Mouse (Mus musculus) ES-Bruce4 (cell line): ENCODE measurements around the gene Fzd5. TPM values are rescaled to one million over a fixed set of nuclear protein-coding genes. Genes with fewer than 3 reads are reported as not detected.

Experiments
- H3K27ac ChIP-seq: 2 replicates; pipeline ENCODE4 v1.5.1; 2012; ENCODE audit warnings: low read length, inconsistent platforms; ENCODE audit not compliant: insufficient read depth
- H3K27me3 ChIP-seq: 2 replicates; pipeline ENCODE4 v1.6.1; 2012; ENCODE audit warnings: mild to moderate bottlenecking, low read length, inconsistent platforms; ENCODE audit not compliant: control insufficient read depth, poor library complexity, insufficient read depth, severe bottlenecking
- H3K36me3 ChIP-seq: 2 replicates; pipeline ENCODE4 v1.6.1; 2012; ENCODE audit warnings: inconsistent platforms, mild to moderate bottlenecking, low read length, moderate library complexity; ENCODE audit not compliant: control insufficient read depth, poor library complexity, insufficient read depth, severe bottlenecking
- H3K4me1 ChIP-seq: one replicate; pipeline ENCODE4 v1.8.1; 2011; ENCODE audit warnings: low read length; ENCODE audit not compliant: control insufficient read depth, insufficient read depth
- H3K4me3 ChIP-seq: 2 replicates; pipeline ENCODE4 v1.5.1; 2011; ENCODE audit warnings: low read depth, mild to moderate bottlenecking, low read length
- H3K9ac ChIP-seq: 2 replicates; pipeline ENCODE4 v1.6.1; 2012; ENCODE audit warnings: low read depth, mild to moderate bottlenecking, inconsistent platforms; ENCODE audit not compliant: poor library complexity, severe bottlenecking
- H3K9me3 ChIP-seq: replicated peaks from 2 replicates; pipeline ENCODE4 v1.6.1; 2012; ENCODE audit warnings: mild to moderate bottlenecking, low read length, inconsistent platforms; ENCODE audit not compliant: control insufficient read depth, poor library complexity, insufficient read depth, severe bottlenecking
- CTCF ChIP-seq: IDR thresholded peaks from one replicate; pipeline ENCODE4 v1.8.1; 2011; ENCODE audit warnings: low read depth, low read length
- EP300 ChIP-seq: IDR thresholded peaks from 2 replicates; pipeline ENCODE4 v1.6.1; 2011; ENCODE audit warnings: low read depth, low read length; ENCODE audit not compliant: insufficient read depth
- POLR2A ChIP-seq: IDR thresholded peaks from one replicate; pipeline ENCODE4 v1.8.1; 2011; ENCODE audit warnings: low read length; ENCODE audit not compliant: insufficient read depth
- polyA plus RNA-seq: library from polyadenylated mRNA; stranded (reverse); fragments of >200 nt; gene quantifications from 2 replicates; pipeline ENCODE4 v1.2.4, GENCODE M21; 2011; ENCODE audit warnings: low read depth; ENCODE audit not compliant: missing spikeins, insufficient read depth, insufficient read length

The Fzd5 gene
- polyA plus RNA-seq, result 18.0 and 19.4 TPM in 2 replicates

- TF ChIP-seq POLR2A, result peak; percentile 88
- TF ChIP-seq EP300, result peak; percentile 27; the same call in 1 of the 2 replicates
- TF ChIP-seq CTCF, result peak; percentile 1
- Histone ChIP-seq H3K36me3 (peaks cover 13% of the 10 kb centered on the region), H3K9ac (peak within 1 kb of the TSS; percentile 96), H3K9me3 (no peaks in the 10 kb centered on the region), H3K4me1 (no peaks in the 10 kb centered on the region), H3K4me3 (peak within 1 kb of the TSS; percentile 69), H3K27me3 (no peaks in the 10 kb centered on the region), H3K27ac (peak within 1 kb of the TSS; percentile 68)
These were observed at the start of gene Fzd5 for GRCm38 (mm10) chr1:64737502-64738179. Gene Fzd5 (minus strand): TSS chr1:64737751.

GRCm38 (mm10) chr1:64779863-64780262 lies 42.3 kb upstream of the Fzd5 start:
- no peaks in the 10 kb centered on the region for H3K9me3 ChIP-seq
- H3K4me3 ChIP-seq, result peak overlapping the region; percentile 8; the same call in 1 of the 2 replicates
- H3K27ac ChIP-seq, result no peak overlapping the region
- no peaks in the 10 kb centered on the region for H3K27me3 ChIP-seq
- TF ChIP-seq CTCF, result no peak
- TF ChIP-seq POLR2A, result no peak
- TF ChIP-seq EP300, result no peak
- H3K36me3 ChIP-seq, result no peaks in the 10 kb centered on the region
- H3K4me1 ChIP-seq, result no peaks in the 10 kb centered on the region
- 0 out of 2 replicates have a peak overlapping the region, but pooled peaks have one; percentile 22 for H3K9ac ChIP-seq

- Histone ChIP-seq H3K27ac (no peak overlapping the region), H3K4me1 (no peaks in the 10 kb centered on the region), H3K9ac (0 out of 2 replicates have a peak overlapping the region, but pooled peaks have one; percentile 22), H3K4me3 (no peak overlapping the region), H3K27me3 (no peaks in the 10 kb centered on the region), H3K9me3 (no peaks in the 10 kb centered on the region), H3K36me3 (no peaks in the 10 kb centered on the region)
- no peak for TF ChIP-seq EP300
- TF ChIP-seq POLR2A, result no peak
- no peak for TF ChIP-seq CTCF
These were observed 41.9 kb upstream of the Fzd5 start for GRCm38 (mm10) chr1:64779415-64779814.

GRCm38 (mm10) chr1:64773305-64773704 lies 35.8 kb upstream of the Fzd5 start:
- Histone ChIP-seq H3K36me3 (no peaks in the 10 kb centered on the region), H3K4me3 (no peak overlapping the region), H3K9me3 (no peaks in the 10 kb centered on the region), H3K27ac (no peak overlapping the region), H3K9ac (no peak overlapping the region), H3K27me3 (no peaks in the 10 kb centered on the region; the same call in none of the 2 replicates), H3K4me1 (no peaks in the 10 kb centered on the region)
- TF ChIP-seq EP300, result no peak
- no peak for TF ChIP-seq POLR2A
- no peak for TF ChIP-seq CTCF

GRCm38 (mm10) chr1:64770169-64770568 lies 32.6 kb upstream of the Fzd5 start:
- Histone ChIP-seq H3K4me1 (no peaks in the 10 kb centered on the region), H3K27me3 (no peaks in the 10 kb centered on the region; the same call in none of the 2 replicates), H3K36me3 (no peaks in the 10 kb centered on the region)

GRCm38 (mm10) chr1:64761646-64762045 lies 24.1 kb upstream of the Fzd5 start:
- Histone ChIP-seq H3K9me3 (no peaks in the 10 kb centered on the region), H3K9ac (no peak overlapping the region), H3K4me3 (no peak overlapping the region), H3K4me1 (no peaks in the 10 kb centered on the region), H3K27me3 (no peaks in the 10 kb centered on the region), H3K36me3 (no peaks in the 10 kb centered on the region), H3K27ac (no peak overlapping the region)
- TF ChIP-seq CTCF (no peak), EP300 (no peak), POLR2A (no peak)

More at GRCm38 (mm10) chr1:64770169-64770568, 32.6 kb upstream of the Fzd5 start:
- H3K27ac ChIP-seq, result no peak overlapping the region
- H3K4me3 ChIP-seq, result no peak overlapping the region
- H3K9me3 ChIP-seq, result no peaks in the 10 kb centered on the region
- TF ChIP-seq POLR2A (no peak), EP300 (no peak), CTCF (no peak)
- no peak overlapping the region for H3K9ac ChIP-seq
